Mouse (Mus musculus) heart, adult 2 months (tissue): ENCODE data around the gene Plxdc1.

ENCODE experiments used
- CTCF ChIP-seq: fragments of 200-600 bp; IDR thresholded peaks from 2 replicates; pipeline ENCODE4 v1.8.1; 2022; ENCODE audit warnings: antibody characterized with exemption, mild to moderate bottlenecking, moderate library complexity
- EP300 ChIP-seq: fragments of 200-500 bp; IDR thresholded peaks from 2 replicates; pipeline ENCODE4 v1.6.1; 2011; ENCODE audit warnings: low read depth, low read length, control low read depth; ENCODE audit not compliant: insufficient read depth
- POLR2A ChIP-seq: fragments of 200-500 bp; IDR thresholded peaks from 2 replicates; pipeline ENCODE4 v1.6.1; 2011; ENCODE audit warnings: mild to moderate bottlenecking, low read depth, low read length, control low read depth; ENCODE audit not compliant: insufficient read depth

DNA sequence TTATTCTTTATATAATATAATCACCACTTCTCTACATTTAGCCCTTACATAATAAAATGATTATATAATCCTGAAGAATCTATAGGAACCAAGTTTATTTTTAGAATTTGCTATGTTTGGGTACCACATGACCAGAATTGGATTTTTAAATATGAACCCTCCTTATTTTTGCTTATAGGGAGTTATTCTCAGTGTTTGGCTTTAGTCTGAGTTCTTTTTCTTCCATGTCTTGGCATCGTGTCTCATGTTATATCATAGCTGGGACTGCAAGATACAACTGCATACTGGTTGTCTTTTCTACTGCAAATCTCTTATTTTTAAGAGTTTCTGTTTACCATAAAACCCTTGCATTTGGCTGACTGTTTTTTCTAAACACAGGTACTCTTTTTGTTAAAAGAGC is 111.8 kb downstream of the Plxdc1 start:
- TF ChIP-seq CTCF (no peak), POLR2A (no peak), EP300 (no peak)
